Mouse (Mus musculus) right cerebral cortex, postnatal 10 days (tissue): ENCODE results near the gene Ch25h.

Experiments used
- DNase-seq, 2 experiments: peaks; one replicate each; pipeline ENCODE4 v3.0.0; 2021; ENCODE audit warnings: low spot score in 2 of 2

Gene Ch25h

DNA sequence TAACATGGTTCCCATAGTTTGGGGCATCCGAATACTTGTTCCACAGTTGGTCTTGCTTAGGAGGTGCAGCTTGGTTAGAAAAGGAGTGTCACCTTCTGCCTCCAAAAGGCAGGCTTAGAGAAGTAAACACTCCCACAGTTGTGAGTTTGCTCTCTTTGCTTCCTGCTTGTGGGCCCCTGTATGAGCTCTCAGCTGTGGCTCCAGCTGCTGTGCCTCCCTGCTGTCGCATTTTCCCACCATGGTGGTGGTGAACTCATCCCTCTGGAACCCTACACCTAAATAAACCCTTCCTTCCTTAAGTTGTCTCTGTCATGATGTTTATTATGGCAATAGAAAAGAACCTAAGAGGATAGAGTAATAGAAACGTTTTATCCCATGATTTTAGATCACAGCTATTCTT lies 6.2 kb downstream of the Ch25h start:
- DNase-seq, result no peak

DNA sequence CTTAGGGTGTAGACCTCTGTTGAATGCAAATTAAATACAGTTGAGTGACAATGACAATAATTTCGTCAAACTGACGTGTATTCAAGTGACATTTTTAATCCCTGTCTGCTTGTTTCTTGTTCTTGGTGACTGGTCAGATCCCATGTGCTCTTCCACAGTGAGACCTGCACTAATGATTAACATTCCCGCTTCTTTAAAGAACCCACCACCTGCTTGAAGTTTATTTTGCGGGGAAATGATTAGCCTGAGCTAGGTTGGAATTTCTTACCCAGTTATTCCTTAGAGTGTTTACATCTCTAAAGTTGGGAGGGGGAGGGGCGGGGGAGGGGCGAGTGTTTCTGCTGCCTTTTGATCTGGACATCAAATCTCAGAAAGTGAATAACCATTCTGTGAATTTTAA lies 6.7 kb downstream of the Ch25h start:
- DNase-seq, result no peak

DNA sequence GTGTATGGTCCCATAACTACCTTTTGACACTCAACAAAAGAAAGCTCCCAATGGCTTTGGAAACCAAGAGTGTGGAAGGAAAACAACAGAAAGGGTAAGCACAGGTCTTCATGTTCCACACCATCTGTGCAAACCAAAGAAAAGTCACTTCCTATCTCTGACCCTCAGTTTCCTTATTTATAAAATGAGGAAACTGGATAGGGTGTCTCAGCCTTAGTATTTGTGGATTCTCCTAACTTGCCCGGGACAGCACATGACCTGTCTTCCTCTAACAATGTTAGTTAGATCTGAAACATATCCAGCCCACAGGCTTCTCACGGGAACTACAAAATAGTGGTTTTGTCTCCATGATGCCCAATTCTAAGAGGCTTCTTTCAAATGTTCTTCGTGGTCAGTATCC lies 10.5 kb downstream of the Ch25h start:
- no peak for DNase-seq

DNA sequence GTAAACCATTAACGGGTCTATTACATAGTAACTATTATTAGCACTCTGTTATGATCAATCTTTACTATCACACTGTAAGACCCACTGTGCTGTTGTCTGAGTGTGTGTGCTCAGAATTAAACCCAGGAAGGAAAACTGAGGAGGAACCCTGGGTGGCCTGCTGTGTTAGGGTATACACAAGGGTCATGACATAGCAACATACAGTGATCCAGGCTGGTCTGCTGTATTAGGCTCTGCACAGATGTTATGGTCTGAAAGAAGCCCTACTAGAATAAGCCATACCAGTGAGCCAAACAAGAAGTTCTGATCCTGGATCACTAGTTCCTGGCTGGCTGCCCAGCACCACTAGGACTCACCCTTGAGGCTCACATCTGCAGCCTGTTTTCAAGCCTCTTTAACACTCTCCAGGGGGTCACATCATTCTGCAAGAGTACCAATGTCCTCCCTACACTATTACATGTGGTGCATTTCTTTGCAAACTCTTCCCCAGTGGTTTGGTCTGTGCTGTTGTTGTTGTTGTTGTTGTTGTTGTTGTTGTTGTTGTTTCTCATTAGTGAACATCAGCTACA lies 13.4 kb downstream of the Ch25h start:
- no peak for DNase-seq

DNA sequence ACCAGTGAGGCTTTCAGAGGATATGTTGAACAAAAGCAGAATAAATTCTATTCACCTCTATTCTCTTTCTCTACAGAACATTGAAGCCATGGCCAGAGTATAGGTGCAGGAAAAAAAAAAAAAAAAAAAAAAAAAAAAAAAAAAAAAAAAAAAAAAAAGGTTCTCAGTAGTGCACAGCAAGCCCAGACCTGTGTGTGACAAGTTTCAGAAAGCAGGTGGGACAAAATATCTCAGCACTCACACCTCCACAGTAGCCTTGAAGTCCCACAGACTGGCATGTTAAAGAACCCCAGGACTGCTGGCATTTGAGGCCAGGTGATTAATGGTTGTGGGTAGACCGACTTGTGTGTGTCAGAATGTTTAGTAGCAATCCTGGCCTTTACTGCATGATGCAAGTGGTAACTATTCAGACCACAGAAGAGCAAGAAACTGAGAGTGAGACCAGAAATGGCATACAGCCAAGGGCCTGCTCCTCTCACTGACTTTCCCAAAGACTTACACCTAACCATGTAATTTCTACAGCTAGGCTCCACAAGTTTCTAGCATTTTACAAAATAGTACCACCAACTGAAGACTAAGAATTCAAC lies 24.1 kb downstream of the Ch25h start:
- DNase-seq, result no peak

DNA sequence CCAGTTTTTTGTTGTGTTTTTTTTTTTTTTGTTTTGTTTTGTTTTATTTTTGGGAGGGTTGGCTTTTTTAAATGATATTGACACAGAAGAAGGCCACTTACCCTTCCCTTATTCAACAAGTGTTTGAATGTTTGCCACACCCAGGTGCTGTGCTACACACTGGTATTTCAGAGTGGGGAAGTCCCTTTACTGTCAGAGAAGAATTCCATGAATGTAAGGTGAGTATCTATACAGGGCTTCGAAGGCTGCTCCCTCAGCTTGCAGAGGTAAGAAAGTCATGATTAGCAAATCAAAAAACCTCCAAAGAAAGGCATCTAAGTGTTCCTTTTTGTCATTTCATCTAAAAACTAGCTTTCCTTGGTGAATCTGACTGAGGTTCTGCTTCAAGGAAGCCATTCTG lies 26.1 kb downstream of the Ch25h start:
- DNase-seq, result no peak

DNA sequence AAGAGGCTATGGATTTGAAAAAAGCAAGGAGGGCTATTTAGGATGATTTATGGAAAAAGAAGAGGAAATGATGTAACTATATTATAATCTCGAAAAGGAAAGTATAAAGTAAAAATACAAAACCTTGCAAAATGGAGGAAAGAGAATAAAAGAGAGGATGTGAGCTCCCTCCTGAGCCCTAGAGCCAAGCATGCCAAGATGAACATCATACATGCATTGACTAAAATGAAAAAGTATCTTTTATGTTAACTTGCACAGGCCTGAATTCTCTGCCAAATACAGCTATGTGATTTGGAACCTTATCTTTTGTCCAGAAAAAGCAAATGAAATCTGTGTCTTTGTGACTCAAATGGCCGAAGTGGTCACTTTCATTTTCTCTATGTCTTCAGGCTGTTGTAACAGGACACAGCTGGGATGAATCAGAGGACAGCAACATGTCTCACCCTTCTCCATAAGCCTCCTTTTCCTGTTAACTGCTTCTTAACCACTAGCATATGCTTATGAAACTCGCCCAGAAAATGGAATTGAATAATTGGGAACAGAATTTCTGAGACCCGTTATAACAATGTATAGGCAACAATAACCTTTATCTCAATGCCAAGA lies 29.5 kb downstream of the Ch25h start:
- DNase-seq, result no peak

DNA sequence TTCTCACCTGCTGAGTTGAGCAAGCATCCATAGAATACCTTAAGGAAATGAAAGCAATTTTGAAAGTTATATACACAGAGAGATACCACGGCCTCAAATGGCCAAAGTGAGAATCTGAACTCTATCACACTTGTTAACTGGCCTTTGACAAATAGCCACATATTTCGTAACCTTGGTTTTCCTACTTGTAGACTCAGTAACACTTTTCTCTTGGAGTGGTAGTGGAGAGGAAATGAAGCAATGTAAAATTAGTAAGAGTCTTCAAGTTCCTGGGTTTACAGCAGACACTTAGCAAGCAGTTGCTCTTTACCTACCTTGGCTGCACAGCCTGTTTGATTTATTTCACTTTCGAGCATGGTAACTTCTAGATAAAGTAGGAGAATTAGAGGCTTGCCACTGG lies 30.2 kb downstream of the Ch25h start:
- no peak for DNase-seq

DNA sequence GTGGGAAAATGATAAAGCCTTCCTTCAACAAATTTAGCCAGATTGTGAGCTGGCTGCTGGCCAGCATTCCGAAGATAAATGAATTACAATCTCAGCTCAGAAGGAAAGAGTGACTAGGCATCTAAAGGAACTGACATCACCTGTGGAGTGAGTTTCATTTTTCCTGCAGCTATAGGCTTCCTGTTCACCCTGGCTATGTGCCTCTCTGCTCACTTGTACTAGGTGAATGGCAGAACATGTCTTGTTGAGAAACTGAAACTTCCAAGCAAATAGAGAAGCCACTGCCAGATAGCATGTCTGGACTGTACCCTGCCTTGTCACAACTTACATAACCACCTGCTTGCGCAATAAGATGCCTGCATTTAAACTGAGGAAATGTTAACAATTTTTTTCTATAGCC lies 33.0 kb downstream of the Ch25h start:
- DNase-seq, result peak; percentile 26 to 30

DNA sequence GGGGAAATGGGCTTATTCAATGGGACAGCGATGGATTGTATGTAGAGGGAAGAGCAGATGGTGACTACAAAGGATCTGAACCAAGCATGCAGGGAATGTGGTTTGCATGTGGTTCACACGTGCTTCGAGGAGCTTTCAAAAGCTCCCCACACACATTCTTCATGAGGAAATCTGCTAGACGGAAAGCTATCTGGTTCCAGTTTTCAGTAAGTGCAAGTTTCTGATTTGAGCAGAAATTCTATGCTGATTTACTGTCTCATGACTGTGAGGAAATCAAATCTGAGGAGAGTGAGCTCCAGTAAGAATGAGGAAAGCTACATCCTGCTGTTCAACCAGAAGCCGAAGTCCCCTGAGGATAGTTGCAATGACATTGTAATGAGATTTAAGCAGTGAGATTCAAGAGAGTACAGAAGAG lies 39.8 kb downstream of the Ch25h start:
- no peak for DNase-seq

DNA sequence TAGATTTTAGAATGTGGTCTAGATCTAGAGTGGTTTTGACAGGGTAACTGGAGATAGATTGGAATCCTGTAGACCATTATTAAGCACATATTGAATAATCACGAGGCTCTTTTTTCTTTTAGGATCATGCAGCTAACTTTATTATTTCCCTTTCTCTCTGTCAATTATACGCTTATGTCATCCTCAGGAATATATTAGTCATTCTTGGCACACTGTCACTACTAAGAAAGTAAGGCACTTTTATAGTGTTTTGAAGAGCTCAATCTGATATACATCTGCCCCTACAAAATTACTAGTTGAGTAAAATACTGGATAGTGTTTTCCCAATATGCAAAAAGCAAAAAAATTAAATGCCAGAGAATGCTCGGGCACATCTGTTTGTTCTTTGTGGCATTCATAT lies 43.6 kb downstream of the Ch25h start:
- DNase-seq, result no peak

DNA sequence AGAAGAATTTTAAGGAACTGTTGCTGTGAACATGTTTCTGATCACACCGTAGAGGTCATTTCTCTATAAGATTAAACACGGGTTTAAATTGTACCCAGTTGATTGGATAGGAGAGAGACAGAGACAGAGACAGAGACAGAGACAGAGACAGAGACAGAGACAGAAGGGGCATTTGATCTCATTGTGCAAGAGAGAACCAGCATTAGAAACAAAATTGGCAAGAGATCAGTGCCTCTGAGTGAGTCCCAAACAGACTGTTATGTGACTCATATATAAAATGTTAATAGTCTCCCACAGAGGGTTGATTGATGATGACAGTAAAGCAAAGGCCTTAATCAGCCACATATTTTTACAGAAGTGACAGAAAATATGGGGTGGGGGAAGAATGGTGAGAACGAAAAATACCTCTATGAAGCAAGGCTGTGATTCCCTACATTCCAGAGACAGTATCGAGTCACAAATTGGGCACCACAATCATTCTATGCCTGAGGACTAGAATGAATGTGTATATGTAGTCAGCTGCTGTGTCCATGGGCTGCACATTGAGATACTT lies 51.1 kb downstream of the Ch25h start:
- no peak for DNase-seq
